Mouse (Mus musculus) right cerebral cortex, postnatal 10 days (tissue): Measurements from ENCODE around the gene Adrm1.

Experiments used
- DNase-seq, 2 experiments: peaks; one replicate each; pipeline ENCODE4 v3.0.0; 2021; ENCODE audit warnings: low spot score in 2 of 2

Adrm1 gene

GRCm38 (mm10) chr2:180184752-180185109, 13.4 kb downstream of the Adrm1 start:
- no peak for DNase-seq

- DNase-seq: no peak
Measured at GRCm38 (mm10) chr2:180185686-180186085, 14.4 kb downstream of the Adrm1 start.

GRCm38 (mm10) chr2:180187362-180187761, 16.1 kb downstream of the Adrm1 start:
- DNase-seq: peak in 1 of 2 experiments; percentile 60

GRCm38 (mm10) chr2:180196610-180197322, 25.5 kb downstream of the Adrm1 start:
- DNase-seq: no peak

GRCm38 (mm10) chr2:180197323-180198037, 26.2 kb downstream of the Adrm1 start:
- DNase-seq: no peak

GRCm38 (mm10) chr2:180198782-180199181, 27.5 kb downstream of the Adrm1 start:
- no peak for DNase-seq

GRCm38 (mm10) chr2:180200681-180201080, 29.4 kb downstream of the Adrm1 start:
- DNase-seq: no peak

GRCm38 (mm10) chr2:180201303-180201702, 30.0 kb downstream of the Adrm1 start:
- DNase-seq: no peak

- DNase-seq: no peak
Measured at GRCm38 (mm10) chr2:180202263-180202662, 31.0 kb downstream of the Adrm1 start.

GRCm38 (mm10) chr2:180202805-180203204, 31.5 kb downstream of the Adrm1 start:
- DNase-seq: no peak

- DNase-seq: no peak
Measured at GRCm38 (mm10) chr2:180204501-180204900, 33.2 kb downstream of the Adrm1 start.

- no peak for DNase-seq
Measured at GRCm38 (mm10) chr2:180205083-180205955, 34.0 kb downstream of the Adrm1 start.

- no peak for DNase-seq
Measured at GRCm38 (mm10) chr2:180205956-180206280, 34.6 kb downstream of the Adrm1 start.

GRCm38 (mm10) chr2:180207840-180208239, 36.6 kb downstream of the Adrm1 start:
- DNase-seq: peak in 1 of 2 experiments; percentile 56

GRCm38 (mm10) chr2:180208976-180209375, 37.7 kb downstream of the Adrm1 start:
- no peak for DNase-seq

GRCm38 (mm10) chr2:180212255-180212654, 41.0 kb downstream of the Adrm1 start:
- DNase-seq: no peak

- DNase-seq: no peak
Measured at GRCm38 (mm10) chr2:180214352-180214978, 43.2 kb downstream of the Adrm1 start.

- no peak for DNase-seq
Measured at GRCm38 (mm10) chr2:180215011-180215461, 43.8 kb downstream of the Adrm1 start.

GRCm38 (mm10) chr2:180215951-180216350, 44.7 kb downstream of the Adrm1 start:
- no peak for DNase-seq

GRCm38 (mm10) chr2:180216921-180217320, 45.6 kb downstream of the Adrm1 start:
- DNase-seq: no peak

- DNase-seq: peak; percentile 76 to 78
Measured at GRCm38 (mm10) chr2:180217587-180217986, 46.3 kb downstream of the Adrm1 start.

- DNase-seq: no peak
Measured at GRCm38 (mm10) chr2:180218241-180218640, 47.0 kb downstream of the Adrm1 start.
